Mouse (Mus musculus) midbrain, embryonic 16.5 days (tissue): ENCODE measurements around the gene Ccdc110. TPM values are rescaled to one million over a fixed set of nuclear protein-coding genes. Genes with fewer than 3 reads are reported as not detected.

Experiments used
- ATAC-seq: fragments of 200-750 bp; cut with Nextera tagmentation; 2 replicates; pipeline ENCODE4 v1.8.0; 2017; ENCODE audit warnings: moderate TSS enrichment
- H3K27ac ChIP-seq: fragments of 300-500 bp; sonication (generic); 2 replicates; pipeline ENCODE4 v1.5.1; 2014; ENCODE audit warnings: mild to moderate bottlenecking, low read length, mixed read lengths
- H3K27me3 ChIP-seq: fragments of 300-500 bp; sonication (generic); 2 replicates; pipeline ENCODE4 v1.6.1; 2014; ENCODE audit warnings: low read depth, low read length, mixed read lengths; ENCODE audit not compliant: control insufficient read depth, insufficient read depth
- H3K36me3 ChIP-seq: fragments of 300-500 bp; sonication (generic); 2 replicates; pipeline ENCODE4 v1.6.1; 2014; ENCODE audit warnings: mild to moderate bottlenecking, low read length, moderate library complexity, mixed read lengths; ENCODE audit not compliant: control insufficient read depth, insufficient read depth
- H3K4me1 ChIP-seq: fragments of 300-500 bp; sonication (generic); 2 replicates; pipeline ENCODE4 v1.6.1; 2014; ENCODE audit warnings: mild to moderate bottlenecking, low read length, mixed read lengths; ENCODE audit not compliant: control insufficient read depth, insufficient read depth
- H3K4me2 ChIP-seq: fragments of 300-500 bp; sonication (generic); 2 replicates; pipeline ENCODE4 v1.6.1; 2014; ENCODE audit warnings: mild to moderate bottlenecking, low read length, mixed read lengths
- H3K4me3 ChIP-seq: fragments of 300-500 bp; sonication (generic); 2 replicates; pipeline ENCODE4 v1.5.1; 2014; ENCODE audit warnings: low read depth, mild to moderate bottlenecking, low read length, moderate library complexity, mixed read lengths
- H3K9ac ChIP-seq: fragments of 300-500 bp; sonication (generic); 2 replicates; pipeline ENCODE4 v1.6.1; 2014; ENCODE audit warnings: low read depth, low read length, mixed read lengths
- H3K9me3 ChIP-seq: fragments of 300-500 bp; sonication (generic); replicated peaks from 2 replicates; pipeline ENCODE4 v1.6.1; 2014; ENCODE audit warnings: mild to moderate bottlenecking, low read length, mixed read lengths; ENCODE audit not compliant: control insufficient read depth, poor library complexity, severe bottlenecking
- WGBS: fragments of 180-500 bp; shearing (Covaris S2); extraction: QIAGEN DNeasy Blood & Tissue Kit; methylation state at CpG from one replicate; pipeline ENCODE4 v1.1.7; 2014; 5-methylcytosine and 5-hydroxymethylcytosine counted together
- polyA plus RNA-seq: library from polyadenylated mRNA; unstranded; fragments of >200 nt; fragmentation: Nextera tagmentation; extraction: Ambion mirVana; gene quantifications from 2 replicates; pipeline ENCODE4 v1.2.1, GENCODE M21; 2015

The Ccdc110 gene
- polyA plus RNA-seq, 1 experiment from 2014 or later = 0.10 TPM

GRCm38 (mm10) chr8:45906251-45906619, 28.2 kb upstream of the Ccdc110 start:
- ATAC-seq = no peak
- H3K9me3 ChIP-seq = no peaks in the 10 kb centered on the region
- no peak overlapping the region for H3K9ac ChIP-seq
- H3K4me1 ChIP-seq = 0 out of 2 replicates have a peak, but pooled peaks cover under 1% of the 10 kb centered on the region
- 78% methylated on average over 4 of the region's 4 CpGs for WGBS
- H3K27ac ChIP-seq = no peak overlapping the region
- H3K27me3 ChIP-seq = no peaks in the 10 kb centered on the region
- no peaks in the 10 kb centered on the region for H3K36me3 ChIP-seq
- H3K4me3 ChIP-seq = no peak overlapping the region
- H3K4me2 ChIP-seq = no peak overlapping the region

GRCm38 (mm10) chr8:45913707-45914106, 20.7 kb upstream of the Ccdc110 start:
- H3K9ac ChIP-seq = no peak overlapping the region
- H3K4me3 ChIP-seq = no peak overlapping the region
- H3K4me1 ChIP-seq = no peaks in the 10 kb centered on the region
- H3K27me3 ChIP-seq = no peaks in the 10 kb centered on the region
- H3K36me3 ChIP-seq = no peaks in the 10 kb centered on the region
- no peak overlapping the region for H3K4me2 ChIP-seq
- H3K9me3 ChIP-seq = no peaks in the 10 kb centered on the region
- WGBS = 89% methylated on average over 11 of the region's 11 CpGs
- no peak overlapping the region for H3K27ac ChIP-seq
- ATAC-seq = no peak

- no peak overlapping the region for H3K27ac ChIP-seq
- 83% methylated on average over 3 of the region's 3 CpGs for WGBS
- H3K27me3 ChIP-seq = no peaks in the 10 kb centered on the region
- H3K36me3 ChIP-seq = no peaks in the 10 kb centered on the region
- no peak overlapping the region for H3K4me3 ChIP-seq
- H3K4me1 ChIP-seq = no peaks in the 10 kb centered on the region
- no peaks in the 10 kb centered on the region for H3K9me3 ChIP-seq
- ATAC-seq = no peak
- H3K9ac ChIP-seq = no peak overlapping the region
- H3K4me2 ChIP-seq = no peak overlapping the region
These were observed 17.9 kb upstream of the Ccdc110 start for GRCm38 (mm10) chr8:45916496-45916895.

GRCm38 (mm10) chr8:45917040-45917679, 17.3 kb upstream of the Ccdc110 start:
- Histone ChIP-seq H3K4me2 (no peak overlapping the region), H3K9me3 (no peaks in the 10 kb centered on the region), H3K27me3 (no peaks in the 10 kb centered on the region), H3K27ac (no peak overlapping the region), H3K9ac (no peak overlapping the region), H3K4me3 (no peak overlapping the region), H3K4me1 (no peaks in the 10 kb centered on the region), H3K36me3 (no peaks in the 10 kb centered on the region)
- ATAC-seq = no peak
- 81% methylated on average over 20 of the region's 20 CpGs for WGBS

GRCm38 (mm10) chr8:45918891-45919290, 15.5 kb upstream of the Ccdc110 start:
- H3K4me1 ChIP-seq = no peaks in the 10 kb centered on the region
- WGBS = 80% methylated on average over 15 of the region's 15 CpGs
- H3K27ac ChIP-seq = no peak overlapping the region
- H3K36me3 ChIP-seq = no peaks in the 10 kb centered on the region
- no peaks in the 10 kb centered on the region for H3K9me3 ChIP-seq
- H3K9ac ChIP-seq = no peak overlapping the region
- no peaks in the 10 kb centered on the region for H3K27me3 ChIP-seq
- no peak overlapping the region for H3K4me3 ChIP-seq
- H3K4me2 ChIP-seq = no peak overlapping the region
- no peak for ATAC-seq

GRCm38 (mm10) chr8:45920392-45920791, 14.0 kb upstream of the Ccdc110 start:
- H3K4me2 ChIP-seq = no peak overlapping the region
- no peak overlapping the region for H3K27ac ChIP-seq
- 95% methylated on average over 7 of the region's 7 CpGs for WGBS
- no peaks in the 10 kb centered on the region for H3K4me1 ChIP-seq
- no peak overlapping the region for H3K4me3 ChIP-seq
- H3K36me3 ChIP-seq = no peaks in the 10 kb centered on the region
- H3K27me3 ChIP-seq = no peaks in the 10 kb centered on the region
- ATAC-seq = no peak
- H3K9me3 ChIP-seq = no peaks in the 10 kb centered on the region
- H3K9ac ChIP-seq = no peak overlapping the region

- no peaks in the 10 kb centered on the region for H3K4me1 ChIP-seq
- 96% methylated on average over 7 of the region's 7 CpGs for WGBS
- H3K27me3 ChIP-seq = no peaks in the 10 kb centered on the region
These were observed 12.3 kb upstream of the Ccdc110 start for GRCm38 (mm10) chr8:45922116-45922515.

GRCm38 (mm10) chr8:45936986-45937385, 2.6 kb downstream of the Ccdc110 start:
- Histone ChIP-seq H3K4me1 (no peaks in the 10 kb centered on the region), H3K27ac (no peak overlapping the region), H3K27me3 (no peaks in the 10 kb centered on the region), H3K9me3 (no peaks in the 10 kb centered on the region), H3K4me2 (no peak overlapping the region), H3K4me3 (no peak overlapping the region), H3K9ac (no peak overlapping the region), H3K36me3 (no peaks in the 10 kb centered on the region)
- ATAC-seq = no peak
- 88% methylated on average over 9 of the region's 9 CpGs for WGBS

More at GRCm38 (mm10) chr8:45922116-45922515, 12.3 kb upstream of the Ccdc110 start:
- Histone ChIP-seq H3K9ac (no peak overlapping the region), H3K27ac (no peak overlapping the region), H3K4me2 (no peak overlapping the region), H3K9me3 (no peaks in the 10 kb centered on the region), H3K36me3 (no peaks in the 10 kb centered on the region), H3K4me3 (no peak overlapping the region)
- ATAC-seq = no peak

- Histone ChIP-seq H3K27ac (no peak overlapping the region), H3K27me3 (no peaks in the 10 kb centered on the region), H3K9me3 (no peaks in the 10 kb centered on the region), H3K36me3 (no peaks in the 10 kb centered on the region), H3K4me2 (no peak overlapping the region), H3K4me1 (no peaks in the 10 kb centered on the region), H3K9ac (no peak overlapping the region), H3K4me3 (no peak overlapping the region)
- WGBS = 93% methylated on average over 4 of the region's 4 CpGs
- no peak for ATAC-seq
These were observed 11.9 kb downstream of the Ccdc110 start for GRCm38 (mm10) chr8:45946283-45946682.
